Mouse (Mus musculus) monocyte, adult 5-6 weeks (primary cell): ENCODE measurements around the gene Shld2. TPM values are rescaled to one million over a fixed set of nuclear protein-coding genes. Genes with fewer than 3 reads are reported as not detected.
"Not testable (repeated sequence)": the region's sequence is repeated elsewhere in the genome, so short reads cannot be mapped to it uniquely, and the experiment has no call there.

Experiments used
- ATAC-seq: fragments of 153-309, 156-312 bp; replicated peaks from 2 replicates; pipeline ENCODE4 v1.8.0; 2017; ENCODE audit warnings: mild to moderate bottlenecking; ENCODE audit not compliant: low TSS enrichment, insufficient number of reproducible peaks, severe bottlenecking, poor library complexity, low FRiP score
- total RNA-seq: library from RNA; stranded (forward); fragments of 200-1000, 200-491, 200-594 nt; gene quantifications from 3 replicates; pipeline ENCODE4 v1.2.3, GENCODE M21; 2017

Gene Shld2
- total RNA-seq, 1 experiment from 2014 or later = 21.5 TPM

DNA sequence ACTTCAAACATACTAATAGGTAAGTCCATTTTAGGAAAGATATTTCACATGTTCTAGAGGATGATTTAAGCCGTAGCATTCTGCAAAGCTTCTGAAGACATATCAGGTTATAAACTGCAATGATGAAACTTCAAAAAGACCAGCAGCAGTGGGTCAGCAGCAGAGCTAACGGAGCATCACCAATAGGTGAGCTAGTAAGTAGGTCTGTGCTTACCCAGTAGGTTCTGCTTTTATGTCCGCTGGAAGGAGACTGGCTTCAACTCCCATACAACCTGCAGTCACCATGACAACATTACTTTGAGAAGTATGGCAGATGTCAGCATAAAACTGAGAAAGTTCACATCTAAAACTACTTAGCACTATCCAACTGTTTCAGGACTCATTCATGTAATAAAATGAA is 16.7 kb downstream of the Shld2 start:
- ATAC-seq = no peak

DNA sequence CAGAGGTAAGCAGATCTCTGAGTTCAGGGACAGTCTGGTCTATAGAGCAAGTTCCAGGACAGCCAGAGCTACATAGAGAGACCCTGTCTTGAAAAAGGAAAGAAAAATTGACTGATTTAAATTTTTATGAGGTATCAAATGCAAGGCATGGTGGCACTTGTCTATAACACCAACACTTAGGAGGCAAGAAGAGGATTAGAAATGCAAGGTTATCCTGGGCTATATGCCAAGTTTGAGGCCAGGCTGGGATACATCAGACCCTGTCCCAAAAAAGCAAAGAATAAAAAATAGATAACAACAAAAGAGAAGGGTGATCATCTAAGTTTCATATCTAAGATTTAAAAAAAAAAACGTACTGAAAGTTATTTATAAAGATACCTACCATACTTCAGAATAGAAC is 20.1 kb downstream of the Shld2 start:
- ATAC-seq = no peak

DNA sequence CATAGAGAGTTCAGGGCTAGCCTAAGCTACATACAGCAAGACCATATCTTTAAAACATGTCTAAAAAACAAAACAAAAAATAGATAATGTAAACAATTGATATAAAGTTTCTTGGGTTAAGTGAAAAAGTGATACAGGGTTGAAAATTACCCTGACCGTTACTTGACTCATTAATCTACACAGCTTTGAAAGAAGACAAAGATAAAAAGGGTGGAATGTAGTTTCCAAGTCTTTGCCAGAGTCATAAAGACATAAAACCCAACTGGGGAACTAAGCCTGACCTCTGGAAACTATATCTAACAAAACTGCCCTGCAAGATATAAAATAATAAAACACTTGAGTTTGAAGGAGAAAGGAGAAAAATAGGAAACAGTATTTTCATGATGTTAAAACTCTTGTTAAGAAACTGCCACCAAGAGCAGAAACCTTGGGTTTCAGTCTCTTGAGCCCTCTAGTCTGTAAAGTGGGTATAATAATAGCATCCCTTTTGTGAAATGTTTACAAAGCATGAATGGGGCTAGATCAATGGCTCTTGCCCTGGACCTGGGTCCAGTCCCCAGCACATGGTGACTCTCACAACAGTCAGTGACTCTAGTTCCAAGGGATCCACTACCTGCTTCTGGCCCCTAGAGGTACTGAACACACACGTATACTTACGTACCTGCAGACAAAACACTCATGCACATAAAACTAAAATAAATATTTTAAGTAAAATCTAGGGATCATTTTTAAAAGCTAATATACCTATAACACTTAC is 20.9 kb downstream of the Shld2 start:
- no peak for ATAC-seq

DNA sequence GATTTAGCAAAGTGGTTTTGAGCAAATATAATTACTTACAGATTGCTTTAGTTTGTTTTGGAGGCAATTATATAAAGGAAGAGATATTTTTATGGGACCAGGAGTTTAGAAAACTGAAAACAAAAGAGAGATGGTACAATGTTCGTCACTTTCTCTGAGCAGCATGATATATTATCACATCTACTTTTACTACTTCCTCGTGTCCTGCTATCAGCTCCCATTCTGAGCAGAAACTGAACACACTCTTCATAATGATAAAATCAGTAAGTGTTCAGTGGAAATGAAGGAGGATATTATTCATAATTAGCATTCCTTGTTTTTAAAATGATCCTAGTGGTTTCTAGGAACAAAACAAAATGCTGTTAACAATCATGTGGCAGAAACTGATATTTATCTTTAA is 21.9 kb downstream of the Shld2 start:
- no peak for ATAC-seq

DNA sequence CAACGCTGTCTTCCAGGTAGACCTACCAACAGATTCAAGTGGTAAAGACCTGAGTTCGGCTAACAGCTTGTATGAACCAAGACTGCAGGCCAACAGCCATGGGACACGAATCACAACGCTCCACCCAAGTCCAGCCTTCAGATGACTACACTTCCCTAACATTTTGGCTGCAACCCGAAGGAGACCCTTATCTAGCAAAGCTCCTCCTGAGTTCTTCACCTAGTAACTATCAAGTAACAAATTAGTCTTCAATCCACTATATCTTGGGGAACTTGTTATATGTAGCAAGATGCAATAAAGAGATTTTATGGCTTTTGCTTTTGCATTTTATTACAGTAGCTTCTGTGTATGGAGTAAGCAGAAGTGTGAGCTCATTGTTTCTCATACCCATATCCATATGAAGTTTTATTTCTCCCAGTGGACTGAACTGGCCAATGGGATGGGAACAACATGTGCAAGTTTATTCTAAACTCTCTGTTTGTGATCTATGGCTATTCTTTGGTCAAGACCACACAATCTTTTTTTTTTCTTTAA is 28.5 kb downstream of the Shld2 start:
- ATAC-seq = no peak

DNA sequence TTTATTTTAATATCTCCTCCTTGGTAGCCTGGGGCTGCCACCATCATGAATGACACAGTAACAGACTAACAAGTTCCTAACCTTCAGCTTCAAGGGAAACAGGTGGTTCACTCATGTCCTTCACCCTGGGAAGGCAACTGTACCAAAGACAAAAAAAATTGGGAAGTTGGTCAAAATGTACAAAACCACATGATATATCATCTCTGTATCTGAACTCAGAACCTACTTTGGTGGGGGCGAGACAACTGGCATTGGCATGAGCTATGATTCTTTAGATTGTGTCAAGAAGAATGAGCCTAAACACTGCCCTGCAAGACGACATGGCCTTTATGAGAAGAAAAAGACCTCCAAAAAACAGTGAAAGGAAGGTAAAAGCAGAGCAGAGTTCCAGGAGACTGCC is 29.5 kb downstream of the Shld2 start:
- ATAC-seq = no peak

DNA sequence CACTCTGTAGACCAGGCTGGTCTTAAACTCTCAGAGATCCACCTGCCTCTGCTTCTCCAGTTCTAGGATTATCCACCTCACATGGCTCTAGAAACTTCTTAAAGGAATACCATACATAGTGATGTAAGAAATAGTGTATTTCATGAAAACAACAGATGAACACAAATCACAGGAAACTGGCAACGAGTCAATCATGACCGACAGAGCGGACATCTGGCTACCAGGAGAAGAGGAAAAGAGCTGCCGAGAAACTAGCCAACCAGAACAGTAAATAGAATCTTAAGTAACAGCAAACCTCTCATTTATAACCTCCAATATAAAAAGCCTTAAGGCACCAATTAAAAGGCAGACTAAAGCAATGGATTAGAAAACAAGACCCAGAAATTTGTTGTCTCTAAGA is 30.6 kb downstream of the Shld2 start:
- no peak for ATAC-seq

DNA sequence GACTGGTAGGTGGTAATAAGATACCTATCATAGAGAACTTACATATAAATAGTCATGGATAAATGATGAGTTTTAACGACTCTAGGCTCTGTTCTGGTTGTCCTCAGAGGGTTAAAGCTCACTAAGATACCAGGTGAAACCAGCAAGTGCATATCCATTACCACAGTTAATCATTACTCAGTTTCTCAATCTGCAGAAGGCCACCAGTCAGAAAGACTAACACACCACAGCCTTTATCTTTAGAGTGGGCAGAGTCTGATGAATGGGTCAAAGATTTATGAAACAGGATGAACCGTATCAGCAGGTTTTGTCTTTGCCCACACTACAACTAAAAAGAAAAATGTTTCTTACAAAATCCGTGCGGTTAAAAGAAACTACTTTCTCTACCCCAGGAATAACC is 35.1 kb downstream of the Shld2 start:
- no peak for ATAC-seq

DNA sequence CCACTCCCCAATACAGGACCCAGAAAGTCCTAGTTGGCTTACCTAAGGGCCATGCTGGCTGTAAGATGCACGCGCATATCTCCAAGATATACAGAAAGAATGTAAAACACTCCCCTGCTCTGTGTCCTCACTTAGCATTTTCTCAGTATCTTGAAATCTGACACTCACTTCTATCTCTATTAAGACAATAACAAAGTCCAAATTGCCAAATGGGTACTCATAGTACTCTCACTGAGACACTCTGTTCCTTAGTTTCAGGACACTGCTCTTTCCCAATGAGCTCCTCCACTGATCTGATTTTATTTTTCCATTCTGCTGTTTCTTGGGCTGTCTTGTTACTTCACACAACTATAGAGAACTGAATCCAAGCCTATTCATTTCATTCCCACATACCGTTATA is 36.2 kb downstream of the Shld2 start:
- ATAC-seq = no peak

DNA sequence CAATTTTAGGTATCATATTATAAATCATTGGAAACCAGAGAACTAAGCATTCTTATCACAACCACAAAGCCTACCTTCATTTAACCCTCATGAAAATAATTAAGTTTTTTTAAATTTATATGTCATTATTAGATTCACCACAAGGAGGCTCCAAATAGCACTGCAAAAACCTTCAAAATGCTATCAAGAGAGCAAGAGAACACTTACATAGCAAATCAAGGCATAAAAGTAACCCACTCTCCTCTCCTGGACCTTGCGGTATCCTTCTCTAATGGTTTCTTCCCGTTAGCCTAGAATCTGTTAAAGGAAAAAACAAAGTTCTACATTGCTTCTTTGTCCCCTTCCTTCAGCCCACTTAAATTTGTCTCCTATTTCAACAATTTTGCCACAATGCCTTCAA is 37.0 kb downstream of the Shld2 start:
- 0 out of 2 replicates have a peak, but pooled peaks have one; percentile 40 for ATAC-seq

DNA sequence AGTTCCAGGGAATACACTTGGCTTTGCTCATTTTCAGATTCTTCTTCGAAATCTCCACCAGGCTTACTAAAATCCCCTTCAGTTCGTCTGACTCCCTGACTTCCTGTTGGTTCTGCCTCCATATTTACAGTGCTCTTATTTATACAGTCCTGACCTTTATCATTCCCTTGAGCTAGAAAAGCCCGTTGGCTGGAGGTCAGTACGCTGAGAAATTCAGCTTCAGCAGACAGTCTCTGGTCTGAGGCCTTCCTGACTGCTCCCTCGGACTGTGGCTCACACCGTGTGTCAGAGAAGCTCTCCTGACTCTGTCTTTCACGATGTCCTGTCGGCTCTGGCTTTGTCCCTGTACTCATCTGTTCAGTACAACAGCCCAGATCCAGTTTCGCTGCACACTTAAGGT is 42.2 kb downstream of the Shld2 start:
- ATAC-seq = no peak

DNA sequence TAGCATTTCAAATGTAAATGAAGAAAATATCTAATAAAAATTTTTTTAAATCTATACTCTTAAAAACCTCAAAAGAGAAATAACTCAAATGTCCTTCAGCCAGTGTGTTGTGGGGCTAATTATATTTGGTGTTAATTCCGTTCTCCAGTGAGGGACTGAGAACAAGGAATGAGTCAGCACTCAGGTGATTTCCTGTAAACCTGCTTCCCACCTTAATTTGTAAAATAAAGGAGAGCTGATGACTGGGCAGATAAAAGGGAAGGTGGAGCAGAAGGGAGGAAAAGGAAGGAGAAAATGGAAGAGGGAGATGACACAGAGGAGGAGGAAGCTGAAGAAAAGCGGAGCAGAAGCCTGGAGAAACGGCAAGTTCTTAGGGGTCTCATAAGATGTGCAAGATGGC is 51.8 kb downstream of the Shld2 start:
- ATAC-seq = not testable (repeated sequence)

DNA sequence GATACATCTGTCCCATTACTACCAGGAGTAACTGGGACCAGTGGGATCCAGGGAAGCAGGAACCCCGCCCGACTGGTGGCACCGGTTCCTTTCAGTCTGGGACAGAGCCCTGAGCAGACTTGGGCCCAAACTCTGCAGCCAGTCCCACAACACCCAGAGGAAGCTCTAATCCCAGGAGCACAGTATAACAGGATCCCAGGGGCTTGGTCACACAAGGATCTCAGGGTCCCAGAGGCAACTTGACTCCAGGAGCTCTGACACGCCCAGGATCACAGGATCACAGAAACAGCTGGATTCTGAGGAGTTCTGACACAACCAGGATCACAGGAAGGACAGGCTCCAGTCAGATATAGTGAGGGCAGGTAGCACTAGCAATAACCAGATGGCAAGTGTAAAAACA is 57.0 kb downstream of the Shld2 start:
- no peak for ATAC-seq

DNA sequence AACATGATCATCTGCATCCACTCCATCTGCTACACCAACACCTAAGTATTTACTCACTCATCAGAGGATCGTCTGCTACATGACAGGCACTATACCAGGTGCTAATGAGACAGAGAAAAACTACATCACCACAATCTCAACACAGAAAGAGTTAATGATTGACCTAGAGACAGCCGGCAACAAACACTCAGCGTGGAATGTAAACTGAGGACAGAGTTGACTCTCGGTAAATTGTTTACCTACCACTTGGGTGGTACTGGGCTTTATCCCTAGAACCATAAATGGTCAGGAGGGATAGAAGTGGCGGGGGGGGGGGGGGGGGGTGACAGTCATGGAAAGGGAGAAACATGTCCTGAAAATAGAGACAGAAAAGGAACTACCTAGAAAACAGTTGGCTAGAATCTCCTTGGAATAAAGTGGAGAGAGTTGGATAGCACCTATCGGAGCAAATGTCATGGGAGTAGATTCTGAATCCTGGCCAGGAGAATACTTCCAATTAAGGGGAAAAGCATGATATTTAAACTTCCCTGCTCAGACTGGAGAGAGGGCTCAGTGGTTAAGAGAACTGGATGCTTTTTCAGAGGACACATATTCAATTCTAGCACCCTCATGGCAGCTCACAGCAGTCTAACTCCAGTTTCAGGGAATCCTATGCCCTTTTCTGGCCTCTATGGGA is 57.7 kb downstream of the Shld2 start:
- no peak for ATAC-seq

DNA sequence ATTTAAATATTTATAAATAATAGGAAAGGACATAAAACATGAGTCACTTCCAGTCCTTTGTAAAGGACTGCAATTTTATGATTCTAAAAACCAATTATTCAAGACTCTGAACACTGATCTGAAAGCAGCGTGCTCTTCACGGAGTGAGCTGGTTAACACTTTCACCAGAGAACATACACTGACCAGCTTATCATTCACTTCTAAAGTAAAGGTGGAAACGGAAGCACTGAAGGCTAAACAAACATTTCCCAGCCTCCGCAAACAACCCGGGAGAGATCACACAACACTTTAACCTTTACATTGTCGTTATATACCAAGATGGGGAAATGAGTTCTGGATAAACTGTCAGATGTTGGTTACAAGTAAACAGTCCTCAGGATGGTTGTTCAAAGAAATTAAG is 69.6 kb downstream of the Shld2 start:
- no peak for ATAC-seq

DNA sequence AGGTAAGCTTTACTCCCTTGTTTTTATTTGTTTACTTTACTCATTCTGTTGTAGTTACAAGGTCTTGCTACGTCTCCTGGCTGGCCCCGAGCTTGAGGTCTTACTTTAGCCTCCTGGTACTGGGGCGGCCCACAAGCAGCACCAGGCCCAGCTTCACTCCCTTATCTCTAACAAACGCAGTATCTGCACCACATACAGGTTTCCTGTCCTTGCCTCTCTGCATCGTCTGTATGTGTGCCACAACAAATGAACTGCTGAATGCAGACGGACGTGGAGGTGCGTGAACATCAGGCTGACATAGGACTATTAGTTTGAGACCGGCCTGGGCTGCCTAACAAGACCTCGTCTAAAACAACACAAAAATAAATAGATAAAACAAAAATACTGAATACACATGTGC is 70.0 kb downstream of the Shld2 start:
- ATAC-seq = no peak

DNA sequence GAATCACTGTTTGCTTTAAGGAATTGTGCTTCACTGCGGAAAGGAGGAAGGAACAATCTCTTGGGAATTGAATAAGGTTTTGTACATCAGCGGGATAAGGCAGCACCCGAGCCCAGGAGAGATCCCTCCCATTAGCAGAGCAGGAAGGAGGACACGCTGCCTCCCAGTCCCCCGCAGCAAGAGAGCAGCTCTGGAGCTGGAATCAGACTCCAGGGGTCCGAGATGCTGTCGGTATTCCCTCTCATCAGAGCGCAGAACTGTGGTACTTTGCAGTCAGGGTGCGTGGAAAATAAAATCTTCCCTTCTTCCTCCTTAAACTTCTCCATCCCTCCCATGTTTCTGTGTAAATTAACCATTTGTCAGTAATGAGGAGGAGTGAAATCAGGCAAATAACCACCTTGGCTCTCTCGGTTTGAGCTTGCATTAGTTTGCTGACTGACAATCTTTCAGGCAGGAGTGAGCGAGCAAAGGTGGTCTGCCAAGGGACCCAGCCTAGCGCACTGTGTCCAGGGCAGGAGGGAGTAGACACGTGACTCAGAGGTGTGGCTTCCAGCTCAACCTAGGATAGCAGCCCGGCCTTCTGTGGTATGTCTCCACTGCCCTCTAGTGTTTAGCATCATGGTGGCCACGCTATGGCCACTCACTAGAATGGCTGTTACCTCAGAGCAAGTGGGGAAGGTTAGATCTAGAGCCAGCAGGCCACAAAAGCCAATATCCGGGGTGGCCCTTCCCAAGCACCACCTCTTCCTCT is 75.5 kb downstream of the Shld2 start:
- ATAC-seq = 0 out of 2 replicates have a peak, but pooled peaks have one; percentile 27

DNA sequence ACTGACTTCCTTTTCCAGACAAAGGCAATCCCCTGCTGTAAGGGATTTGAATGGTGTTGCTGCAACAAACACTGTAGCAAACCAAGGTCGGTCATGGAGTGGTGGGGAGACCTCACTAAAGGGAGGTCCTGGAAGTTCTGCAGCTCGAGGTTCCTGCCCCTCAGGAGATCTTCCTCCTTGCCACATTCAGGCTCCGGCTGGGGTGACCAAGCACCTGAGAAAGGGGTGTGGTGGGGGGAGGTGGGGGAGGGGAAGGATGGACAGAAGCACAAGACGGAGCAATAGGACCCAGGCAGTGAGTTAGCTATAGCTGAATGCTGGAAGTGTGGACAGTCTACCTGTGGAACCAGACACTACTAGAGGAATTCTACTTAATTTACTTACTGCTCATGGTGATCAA is 76.4 kb downstream of the Shld2 start:
- ATAC-seq = no peak

DNA sequence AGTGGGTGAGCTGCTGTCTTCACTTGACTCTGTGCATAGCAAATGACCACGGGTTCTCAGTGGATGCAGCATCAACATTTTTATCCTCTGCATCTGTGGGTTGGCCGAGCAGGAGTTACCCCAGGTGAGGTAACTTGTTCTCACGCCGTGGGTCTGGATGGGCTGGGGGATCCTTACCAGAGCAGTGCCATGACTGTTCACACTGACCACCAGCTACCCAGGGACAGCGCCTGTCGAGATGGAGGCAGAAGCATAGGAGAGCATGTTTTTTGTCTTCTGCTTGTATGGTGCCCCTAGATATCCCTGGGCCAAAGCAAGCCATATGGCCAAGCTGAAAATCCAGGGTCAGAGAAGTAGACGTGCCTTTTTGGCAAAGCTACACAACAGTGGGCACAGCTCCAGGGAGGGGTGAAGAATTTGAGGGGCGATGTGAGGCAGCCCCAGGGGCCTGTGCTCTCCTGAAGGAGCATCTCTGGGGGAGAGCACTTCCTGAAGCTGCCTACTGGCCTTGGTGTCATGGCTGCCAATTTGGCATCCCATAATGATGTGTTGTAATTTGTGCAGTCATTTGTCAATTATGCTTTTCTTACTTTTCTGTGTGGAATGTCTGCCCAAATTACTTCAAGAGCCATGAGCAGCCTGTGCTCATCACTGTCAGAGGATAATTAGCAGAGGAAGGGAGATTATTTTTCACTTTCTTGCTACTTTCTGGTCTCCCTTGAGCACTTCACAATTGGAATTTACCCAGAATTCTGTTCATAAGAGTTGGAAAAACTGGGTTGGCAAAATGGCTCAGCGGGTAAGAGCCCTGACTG is 77.2 kb downstream of the Shld2 start:
- no peak for ATAC-seq
